Mouse (Mus musculus) forebrain, embryonic 16.5 days (tissue): ENCODE data around the gene Cd33. TPM values are rescaled to one million over a fixed set of nuclear protein-coding genes. Genes with fewer than 3 reads are reported as not detected.
A peak's percentile ranks its signal among the peaks of the same experiment; 100 is the strongest.

ENCODE experiments used
- ATAC-seq: fragments of 200-750 bp; cut with Nextera tagmentation; 2 replicates; pipeline ENCODE4 v1.8.0; 2017; ENCODE audit warnings: mild to moderate bottlenecking, moderate library complexity
- H3K27ac ChIP-seq: fragments of 300-500 bp; sonication (generic); 2 replicates; pipeline ENCODE4 v1.5.1; 2014; ENCODE audit warnings: low read length, control low read depth
- H3K27me3 ChIP-seq: fragments of 300-500 bp; sonication (generic); replicated peaks from 2 replicates; pipeline ENCODE4 v1.6.1; 2014; ENCODE audit warnings: low read length; ENCODE audit not compliant: control insufficient read depth, insufficient read depth
- H3K36me3 ChIP-seq: fragments of 300-500 bp; sonication (generic); 2 replicates; pipeline ENCODE4 v1.6.1; 2014; ENCODE audit not compliant: control insufficient read depth, insufficient read depth
- H3K4me1 ChIP-seq: fragments of 300-500 bp; sonication (generic); replicated peaks from 2 replicates; pipeline ENCODE4 v1.6.1; 2014; ENCODE audit warnings: low read length; ENCODE audit not compliant: control insufficient read depth, insufficient read depth
- H3K4me2 ChIP-seq: fragments of 300-500 bp; sonication (generic); 2 replicates; pipeline ENCODE4 v1.6.1; 2014; ENCODE audit warnings: mild to moderate bottlenecking, low read length, control low read depth
- H3K4me3 ChIP-seq: fragments of 300-500 bp; sonication (generic); replicated peaks from 2 replicates; pipeline ENCODE4 v1.5.1; 2014; ENCODE audit warnings: mild to moderate bottlenecking, low read length, control low read depth
- H3K9ac ChIP-seq: fragments of 300-500 bp; sonication (generic); replicated peaks from 2 replicates; pipeline ENCODE4 v1.6.1; 2014; ENCODE audit warnings: low read depth, low read length, control low read depth
- H3K9me3 ChIP-seq: fragments of 300-500 bp; sonication (generic); 2 replicates; pipeline ENCODE4 v1.6.1; 2016; ENCODE audit warnings: low read length; ENCODE audit not compliant: control insufficient read depth
- WGBS: fragments of 180-500 bp; shearing (Covaris S2); extraction: QIAGEN DNeasy Blood & Tissue Kit; methylation state at CpG from one replicate; pipeline ENCODE4 v1.1.7; 2014; 5-methylcytosine and 5-hydroxymethylcytosine counted together
- polyA plus RNA-seq: library from polyadenylated mRNA; unstranded; fragments of >200 nt; fragmentation: Nextera tagmentation; extraction: Ambion mirVana; gene quantifications from 2 replicates; pipeline ENCODE4 v1.2.1, GENCODE M21; 2015

Cd33 gene
- polyA plus RNA-seq, 1 experiment from 2014 or later, result 1.9 TPM

GRCm38 (mm10) chr7:43525313-43525712 is 18.9 kb downstream of the Cd33 start:
- Histone ChIP-seq H3K9me3 (no peaks in the 10 kb centered on the region), H3K27ac (no peak overlapping the region), H3K36me3 (no peaks in the 10 kb centered on the region), H3K27me3 (no peaks in the 10 kb centered on the region), H3K4me1 (no peaks in the 10 kb centered on the region), H3K4me2 (no peak overlapping the region), H3K9ac (no peak overlapping the region), H3K4me3 (no peak overlapping the region)
- no peak for ATAC-seq
- 55% methylated on average over 3 of the region's 3 CpGs for WGBS

- H3K9ac ChIP-seq, result no peak overlapping the region
- H3K4me1 ChIP-seq, result no peaks in the 10 kb centered on the region
- ATAC-seq, result no peak
- no peak overlapping the region for H3K27ac ChIP-seq
- no peaks in the 10 kb centered on the region for H3K9me3 ChIP-seq
- H3K4me3 ChIP-seq, result no peak overlapping the region
- H3K36me3 ChIP-seq, result no peaks in the 10 kb centered on the region
- 88% methylated on average over 2 of the region's 2 CpGs for WGBS
- H3K4me2 ChIP-seq, result no peak overlapping the region
- H3K27me3 ChIP-seq, result no peaks in the 10 kb centered on the region
Measured at GRCm38 (mm10) chr7:43522776-43523175, 21.5 kb downstream of the Cd33 start.

- H3K36me3 ChIP-seq, result no peaks in the 10 kb centered on the region
- H3K9me3 ChIP-seq, result no peaks in the 10 kb centered on the region
- 75% methylated on average over 15 of the region's 15 CpGs for WGBS
- H3K27me3 ChIP-seq, result no peaks in the 10 kb centered on the region
- ATAC-seq, result no peak
- H3K27ac ChIP-seq, result no peak overlapping the region
- H3K4me2 ChIP-seq, result no peak overlapping the region
- H3K4me1 ChIP-seq, result no peaks in the 10 kb centered on the region
- H3K4me3 ChIP-seq, result no peak overlapping the region
- H3K9ac ChIP-seq, result no peak overlapping the region
Measured at GRCm38 (mm10) chr7:43518341-43518740, 25.9 kb downstream of the Cd33 start.

GRCm38 (mm10) chr7:43515076-43515475 is 29.2 kb downstream of the Cd33 start:
- no peaks in the 10 kb centered on the region for H3K27me3 ChIP-seq
- no peaks in the 10 kb centered on the region for H3K9me3 ChIP-seq
- H3K4me1 ChIP-seq, result no peaks in the 10 kb centered on the region
- H3K4me3 ChIP-seq, result no peak overlapping the region
- no peak overlapping the region for H3K9ac ChIP-seq
- no peaks in the 10 kb centered on the region for H3K36me3 ChIP-seq
- 89% methylated on average over 5 of the region's 5 CpGs for WGBS
- no peak overlapping the region for H3K27ac ChIP-seq
- no peak for ATAC-seq
- no peak overlapping the region for H3K4me2 ChIP-seq

GRCm38 (mm10) chr7:43512519-43512918 is 31.7 kb downstream of the Cd33 start:
- no peaks in the 10 kb centered on the region for H3K4me1 ChIP-seq
- H3K36me3 ChIP-seq, result no peaks in the 10 kb centered on the region
- ATAC-seq, result no peak
- no peak overlapping the region for H3K4me3 ChIP-seq
- H3K9ac ChIP-seq, result no peak overlapping the region
- no peaks in the 10 kb centered on the region for H3K9me3 ChIP-seq
- no peaks in the 10 kb centered on the region for H3K27me3 ChIP-seq
- WGBS, result 86% methylated on average over 4 of the region's 4 CpGs
- H3K27ac ChIP-seq, result no peak overlapping the region
- H3K4me2 ChIP-seq, result no peak overlapping the region

GRCm38 (mm10) chr7:43511707-43512478 is 32.3 kb downstream of the Cd33 start:
- Histone ChIP-seq H3K9me3 (no peaks in the 10 kb centered on the region), H3K4me2 (no peak overlapping the region), H3K36me3 (no peaks in the 10 kb centered on the region), H3K9ac (no peak overlapping the region), H3K4me1 (no peaks in the 10 kb centered on the region), H3K4me3 (no peak overlapping the region), H3K27me3 (no peaks in the 10 kb centered on the region), H3K27ac (no peak overlapping the region)
- 56% methylated on average over 4 of the region's 4 CpGs for WGBS
- no peak for ATAC-seq

GRCm38 (mm10) chr7:43495343-43496021 is 48.7 kb downstream of the Cd33 start:
- Histone ChIP-seq H3K9me3 (no peaks in the 10 kb centered on the region), H3K27me3 (0 out of 2 replicates have a peak, but pooled peaks cover 3% of the 10 kb centered on the region), H3K9ac (no peak overlapping the region), H3K27ac (no peak overlapping the region), H3K4me2 (peak overlapping the region; percentile 34), H3K4me3 (no peak overlapping the region), H3K36me3 (no peaks in the 10 kb centered on the region), H3K4me1 (no peaks in the 10 kb centered on the region; the same call in 1 of the 2 replicates)
- WGBS, result 8% methylated on average over 21 of the region's 21 CpGs
- peak; percentile 69 for ATAC-seq

- Histone ChIP-seq H3K27me3 (0 out of 2 replicates have a peak, but pooled peaks cover 3% of the 10 kb centered on the region), H3K4me2 (peak overlapping the region; percentile 77; the same call in 1 of the 2 replicates), H3K4me1 (peaks cover 16% of the 10 kb centered on the region), H3K9me3 (no peaks in the 10 kb centered on the region), H3K4me3 (no peak overlapping the region), H3K27ac (no peak overlapping the region), H3K9ac (no peak overlapping the region), H3K36me3 (no peaks in the 10 kb centered on the region)
- peak; percentile 8; the same call in 1 of the 2 replicates for ATAC-seq
- WGBS, result 77% methylated on average over 9 of the region's 9 CpGs
Measured at GRCm38 (mm10) chr7:43490861-43491260, 53.4 kb downstream of the Cd33 start.

GRCm38 (mm10) chr7:43490182-43490584 is 54.0 kb downstream of the Cd33 start:
- Histone ChIP-seq H3K9ac (peak overlapping the region; percentile 93), H3K27ac (peak overlapping the region; percentile 79), H3K27me3 (no peaks in the 10 kb centered on the region), H3K36me3 (no peaks in the 10 kb centered on the region), H3K4me3 (peak overlapping the region; percentile 62), H3K4me1 (peaks cover 16% of the 10 kb centered on the region), H3K4me2 (peak overlapping the region; percentile 77), H3K9me3 (no peaks in the 10 kb centered on the region)
- peak; percentile 87 for ATAC-seq
- 0% methylated on average over 8 of the region's 13 CpGs for WGBS
